Comparison of ENCODE assay signal across 28 mouse cellular contexts in genomic region chr8:107860251-107860650, GRCm38 (mm10).
DNase-seq lines count a peak whose midpoint lies in the region; ATAC-seq and TF ChIP-seq lines count a peak whose summit lies in the region.
"Had no signal": no experiment of that assay in that cellular context is flagged by ENCODE, and none has a peak within 500 bp of the region (broad histone marks: within the 10 kb centered on the region; RNA-seq: fewer than 3 reads in every experiment).

No protein-coding gene starts in this region.

- no peak for TF ChIP-seq CTCF in hindbrain, postnatal 0 days (IDR thresholded peaks at IDR 0.05; ENCODE audit: low read depth)

- no peaks in the 10 kb centered on the region for H3K36me3 ChIP-seq in hindbrain, embryonic 12.5 days
- no peaks in the 10 kb centered on the region for H3K36me3 ChIP-seq in hindbrain, postnatal 0 days (ENCODE audit: insufficient read depth, low read length)
- no peaks in the 10 kb centered on the region for H3K36me3 ChIP-seq in ES-E14 (ENCODE audit: control insufficient read depth, insufficient read depth, low read length, poor library complexity, severe bottlenecking)
- no peaks in the 10 kb centered on the region for H3K36me3 ChIP-seq in embryonic facial prominence, embryonic 14.5 days (ENCODE audit: control insufficient read depth, insufficient read depth, low read length)
- H3K36me3 ChIP-seq: heart, embryonic 13.5 days; intestine, embryonic 15.5 days; limb, embryonic 13.5 days; liver, embryonic 12.5 days; neural tube, embryonic 15.5 days had no signal

- H3K9ac ChIP-seq in hindbrain, embryonic 12.5 days: no peak overlapping the region
- no peak overlapping the region for H3K9ac ChIP-seq in hindbrain, postnatal 0 days (replicated peaks; ENCODE audit: low read length)
- H3K9ac ChIP-seq in ES-E14 (ENCODE audit: insufficient read depth, low read depth, low read length, poor library complexity, severe bottlenecking): no peak overlapping the region
- H3K9ac ChIP-seq in embryonic facial prominence, embryonic 14.5 days (ENCODE audit: low read depth, low read length): no peak overlapping the region
- H3K9ac ChIP-seq: heart, embryonic 13.5 days; hindbrain, embryonic 14.5 days; intestine, embryonic 15.5 days; limb, embryonic 13.5 days; liver, embryonic 12.5 days; neural tube, embryonic 15.5 days had no signal

- H3K9me3 ChIP-seq in hindbrain, embryonic 12.5 days (replicated peaks): no peaks in the 10 kb centered on the region
- no peaks in the 10 kb centered on the region for H3K9me3 ChIP-seq in hindbrain, postnatal 0 days (ENCODE audit: low read length)
- H3K9me3 ChIP-seq in ES-E14 (ENCODE audit: control insufficient read depth, insufficient read depth, low read depth, low read length): no peaks in the 10 kb centered on the region
- H3K9me3 ChIP-seq in embryonic facial prominence, embryonic 14.5 days (ENCODE audit: control insufficient read depth, low read length): no peaks in the 10 kb centered on the region
- H3K9me3 ChIP-seq: heart, embryonic 13.5 days; intestine, embryonic 15.5 days; limb, embryonic 13.5 days; liver, embryonic 12.5 days; neural tube, embryonic 15.5 days had no signal

- H3K4me2 ChIP-seq in hindbrain, embryonic 12.5 days (replicated peaks): no peak overlapping the region
- no peak overlapping the region for H3K4me2 ChIP-seq in hindbrain, postnatal 0 days (ENCODE audit: low read depth, low read length)
- no peak overlapping the region for H3K4me2 ChIP-seq in embryonic facial prominence, embryonic 14.5 days (ENCODE audit: low read depth, low read length)
- H3K4me2 ChIP-seq: heart, embryonic 13.5 days; hindbrain, embryonic 14.5 days; intestine, embryonic 15.5 days; limb, embryonic 13.5 days; liver, embryonic 12.5 days; neural tube, embryonic 15.5 days had no signal

- no peak for ATAC-seq in hindbrain, embryonic 12.5 days (ENCODE audit: low FRiP score)
- ATAC-seq in hindbrain, postnatal 0 days: no peak
- no peak for ATAC-seq in embryonic facial prominence, embryonic 14.5 days (ENCODE audit: low read depth)
- ATAC-seq: intestine, embryonic 15.5 days; liver, embryonic 12.5 days had no signal

- in situ Hi-C loops in ES-E14 (cut with MboI; ENCODE audit: low sequenced_read_pairs in 2 of 2, unreplicated experiment in 2 of 2): no loop called here

- H3K4me3 ChIP-seq in hindbrain, embryonic 12.5 days: no peak overlapping the region
- no peak overlapping the region for H3K4me3 ChIP-seq in hindbrain, postnatal 0 days (ENCODE audit: low read length)
- H3K4me3 ChIP-seq in ES-E14 (ENCODE audit: insufficient read depth in 1 of 2, low read depth in 1 of 2, low read length in 2 of 2, poor library complexity in 1 of 2, severe bottlenecking in 1 of 2): no peak overlapping the region
- no peak overlapping the region for H3K4me3 ChIP-seq in embryonic facial prominence, embryonic 14.5 days (ENCODE audit: low read depth, low read length)
- H3K4me3 ChIP-seq: heart, adult 2 months; heart, embryonic 13.5 days; intestine, embryonic 15.5 days; layer of hippocampus, adult 2 months; limb, embryonic 13.5 days; liver, embryonic 12.5 days; neural tube, embryonic 15.5 days had no signal

- H3K27ac ChIP-seq in hindbrain, embryonic 12.5 days: peak overlapping the region; percentile 31; the same call in 1 of the 2 replicates
- no peak overlapping the region for H3K27ac ChIP-seq in hindbrain, postnatal 0 days
- peak overlapping the region; percentile 47; the same call in 1 of the 2 replicates for H3K27ac ChIP-seq in ES-E14 (ENCODE audit: insufficient read depth, low read depth, low read length, poor library complexity, severe bottlenecking)
- no peak overlapping the region for H3K27ac ChIP-seq in embryonic facial prominence, embryonic 14.5 days (replicated peaks; ENCODE audit: low read depth, low read length)
- H3K27ac ChIP-seq: heart, adult 2 months; heart, embryonic 13.5 days; hindbrain, embryonic 14.5 days; intestine, embryonic 15.5 days; layer of hippocampus, adult 2 months; liver, embryonic 12.5 days; neural tube, embryonic 15.5 days; stomach, postnatal 0 days had no signal

- H3K27me3 ChIP-seq in hindbrain, embryonic 12.5 days: no peaks in the 10 kb centered on the region
- H3K27me3 ChIP-seq in hindbrain, postnatal 0 days (ENCODE audit: insufficient read depth, low read length): no peaks in the 10 kb centered on the region
- H3K27me3 ChIP-seq in embryonic facial prominence, embryonic 14.5 days (replicated peaks; ENCODE audit: control insufficient read depth, insufficient read depth, low read length): no peaks in the 10 kb centered on the region
- H3K27me3 ChIP-seq: heart, embryonic 13.5 days; intestine, embryonic 15.5 days; limb, embryonic 13.5 days; liver, embryonic 12.5 days; neural tube, embryonic 15.5 days had no signal

- peaks cover 10% of the 10 kb centered on the region; the same call in 1 of the 2 replicates for H3K4me1 ChIP-seq in hindbrain, embryonic 12.5 days
- H3K4me1 ChIP-seq in hindbrain, postnatal 0 days (ENCODE audit: insufficient read depth, low read length): no peaks in the 10 kb centered on the region
- peaks cover 3 to 14% of the 10 kb centered on the region in 2 experiments for H3K4me1 ChIP-seq in ES-E14 (ENCODE audit: control insufficient read depth in 2 of 2, insufficient read depth in 2 of 2, low read length in 2 of 2, poor library complexity in 1 of 2)
- peaks cover 12% of the 10 kb centered on the region; the same call in 1 of the 2 replicates for H3K4me1 ChIP-seq in embryonic facial prominence, embryonic 14.5 days (ENCODE audit: control insufficient read depth, insufficient read depth, low read length)
- H3K4me1 ChIP-seq: intestine, embryonic 15.5 days; liver, embryonic 12.5 days had no signal

- WGBS in hindbrain, embryonic 12.5 days: 72% methylated on average over 4 of the region's 4 CpGs
- 62% methylated on average over 4 of the region's 4 CpGs for WGBS in hindbrain, postnatal 0 days
- 43% methylated on average over 4 of the region's 4 CpGs for WGBS in embryonic facial prominence, embryonic 14.5 days

- DNase-seq in hindbrain, postnatal 0 days (ENCODE audit: low spot score): no peak
- DNase-seq in ES-CJ7 (ENCODE audit: low read depth, low spot score) (peak; percentile 24), ES-E14 (ENCODE audit: low read depth, low spot score) (no peak)
- DNase-seq in embryonic facial prominence, embryonic 14.5 days (ENCODE audit: low spot score): peak; percentile 40
- no peak for DNase-seq in urinary bladder, adult 18-20 months (ENCODE audit: low spot score in 2 of 2)
- no peak for DNase-seq in kidney, postnatal 14 days
- DNase-seq in yolk sac, embryonic 10.5 days (ENCODE audit: low spot score): no peak
- DNase-seq: adrenal gland, postnatal 25 days; cerebellum, adult 11 months; cerebellum, adult 9-11 months; gastrocnemius, postnatal 36 days; heart, adult 2 months; heart, postnatal 14 days; kidney, adult 8-10 months; kidney, postnatal 25 days; layer of hippocampus, postnatal 36 days; lung, adult 18-20 months; lung, postnatal 10 days; thymus, adult 2 months had no signal

TF ChIP-seq in ES-E14, 5 proteins besides CTCF, POLR2A, EP300 and RAD21:
- TF ChIP-seq CHD2 (IDR thresholded peaks at IDR 0.05; ENCODE audit: low read depth, low read length) (no peak), ZC3H11A (IDR thresholded peaks at IDR 0.05; ENCODE audit: borderline replicate concordance, low read depth, low read length) (no peak), ZNF384 (IDR thresholded peaks at IDR 0.05; ENCODE audit: low read depth, low read length) (peak; percentile 80), HCFC1 (IDR thresholded peaks at IDR 0.05; ENCODE audit: borderline replicate concordance, insufficient read depth, low read length) (no peak), MAFK (IDR thresholded peaks at IDR 0.05; ENCODE audit: insufficient read depth, low read depth, low read length) (0 out of 2 replicates have a peak, but pooled peaks have one; percentile 30)
TF ChIP-seq in ES-E14: peak in this region for 2.

Comparison
In these comparisons a context has a peak if more than half of its experiments do, and no peak if none do; other contexts are left out.
1. H3K27ac ChIP-seq: peak in hindbrain, embryonic 12.5 days (single experiment) and ES-E14 (single experiment); none in hindbrain, postnatal 0 days (single experiment) and embryonic facial prominence, embryonic 14.5 days (single experiment).
2. DNase-seq: peak in ES-CJ7 (single experiment) and embryonic facial prominence, embryonic 14.5 days (single experiment); none in hindbrain, postnatal 0 days (single experiment), ES-E14 (single experiment), urinary bladder, adult 18-20 months (0 of 2), kidney, postnatal 14 days (single experiment) and yolk sac, embryonic 10.5 days (single experiment).